ENCODE assay signal across 9 mouse cellular contexts in the genomic region with DNA sequence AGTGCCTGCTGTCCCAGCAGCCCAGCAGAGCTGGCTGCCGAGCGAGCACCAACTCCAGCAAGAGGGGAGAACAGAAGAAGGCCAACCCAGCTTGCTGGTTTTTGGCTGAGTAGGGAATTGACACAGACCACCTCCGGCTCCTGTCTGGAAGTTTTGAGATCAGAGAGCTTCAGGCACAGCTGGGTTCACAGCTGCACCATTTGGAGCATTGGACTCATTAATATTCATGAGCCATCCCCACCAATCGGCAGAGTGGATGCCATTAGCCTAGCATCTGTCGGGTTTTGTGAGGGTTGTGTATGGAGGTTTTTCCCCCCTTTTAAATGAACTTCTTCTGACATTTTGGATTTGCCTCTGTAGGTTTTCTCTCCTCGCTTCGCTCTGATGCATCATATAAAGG. TPM values are rescaled to one million over a fixed set of nuclear protein-coding genes. Genes with fewer than 3 reads are reported as not detected.
DNase-seq lines count a peak whose midpoint lies in the region; ATAC-seq lines count a peak whose summit lies in the region.
"Had no signal": no experiment of that assay in that cellular context is flagged by ENCODE, and none has a peak within 500 bp of the region (broad histone marks: within the 10 kb centered on the region; RNA-seq: fewer than 3 reads in every experiment).

No protein-coding gene starts in this region.

- H3K4me3 ChIP-seq in embryonic facial prominence, embryonic 10.5 days: no peak overlapping the region
- H3K4me3 ChIP-seq in hindbrain, embryonic 15.5 days: no peak overlapping the region
- no peak overlapping the region for H3K4me3 ChIP-seq in neural tube, embryonic 14.5 days (ENCODE audit: low read depth, low read length)

- peak; percentile 76 for ATAC-seq in hindbrain, embryonic 15.5 days (ENCODE audit: low FRiP score, low read depth)
- ATAC-seq in neural tube, embryonic 14.5 days (ENCODE audit: low read depth): peak; percentile 62; the same call in 1 of the 2 replicates

- peak overlapping the region; percentile 49; the same call in 1 of the 2 replicates for H3K27ac ChIP-seq in embryonic facial prominence, embryonic 10.5 days (replicated peaks)
- peak overlapping the region; percentile 82 for H3K27ac ChIP-seq in hindbrain, embryonic 15.5 days (replicated peaks)
- H3K27ac ChIP-seq in neural tube, embryonic 14.5 days (ENCODE audit: low read depth, low read length): peak overlapping the region; percentile 80

- DNase-seq in layer of hippocampus, postnatal 10 days (ENCODE audit: low spot score in 2 of 2): peak; percentile 23 to 25
- DNase-seq in layer of hippocampus, postnatal 14 days (ENCODE audit: low spot score in 2 of 2): no peak
- no peak for DNase-seq in embryonic facial prominence, embryonic 10.5 days (ENCODE audit: low spot score)
- DNase-seq in right cerebral cortex, postnatal 36 days (ENCODE audit: low spot score in 2 of 2): no peak
- no peak for DNase-seq in kidney, postnatal 25 days
- no peak for DNase-seq in cerebellum, postnatal 25 days
- DNase-seq: cerebellum, adult 11 months had no signal

- H3K4me2 ChIP-seq in hindbrain, embryonic 15.5 days: peak overlapping the region; percentile 11; the same call in 1 of the 2 replicates
- no peak overlapping the region; the same call in 1 of the 2 replicates for H3K4me2 ChIP-seq in neural tube, embryonic 14.5 days (ENCODE audit: low read depth, low read length)

- peaks cover 38% of the 10 kb centered on the region for H3K4me1 ChIP-seq in embryonic facial prominence, embryonic 10.5 days
- H3K4me1 ChIP-seq in hindbrain, embryonic 15.5 days (replicated peaks): peaks cover 66% of the 10 kb centered on the region
- peaks cover 49% of the 10 kb centered on the region for H3K4me1 ChIP-seq in neural tube, embryonic 14.5 days (ENCODE audit: control insufficient read depth, insufficient read depth, low read length)

- no peaks in the 10 kb centered on the region for H3K27me3 ChIP-seq in embryonic facial prominence, embryonic 10.5 days (replicated peaks; ENCODE audit: low read depth, poor library complexity, severe bottlenecking)
- H3K27me3 ChIP-seq in hindbrain, embryonic 15.5 days: no peaks in the 10 kb centered on the region
- no peaks in the 10 kb centered on the region for H3K27me3 ChIP-seq in neural tube, embryonic 14.5 days (ENCODE audit: control insufficient read depth, insufficient read depth, low read length)

- WGBS in embryonic facial prominence, embryonic 10.5 days: 55% methylated on average over 7 of the region's 7 CpGs
- 14% methylated on average over 7 of the region's 7 CpGs for WGBS in hindbrain, embryonic 15.5 days
- WGBS in neural tube, embryonic 14.5 days: 23% methylated on average over 7 of the region's 7 CpGs

- H3K9ac ChIP-seq in hindbrain, embryonic 15.5 days: no peak overlapping the region
- no peak overlapping the region for H3K9ac ChIP-seq in neural tube, embryonic 14.5 days (replicated peaks; ENCODE audit: low read depth, low read length)

- peaks cover 50% of the 10 kb centered on the region for H3K36me3 ChIP-seq in embryonic facial prominence, embryonic 10.5 days (replicated peaks)
- H3K36me3 ChIP-seq in hindbrain, embryonic 15.5 days: peaks cover 35% of the 10 kb centered on the region
- H3K36me3 ChIP-seq in neural tube, embryonic 14.5 days (ENCODE audit: control insufficient read depth, insufficient read depth, low read length): peaks cover 38% of the 10 kb centered on the region

- no peaks in the 10 kb centered on the region for H3K9me3 ChIP-seq in embryonic facial prominence, embryonic 10.5 days
- H3K9me3 ChIP-seq in hindbrain, embryonic 15.5 days: no peaks in the 10 kb centered on the region
- no peaks in the 10 kb centered on the region for H3K9me3 ChIP-seq in neural tube, embryonic 14.5 days (ENCODE audit: control insufficient read depth, low read length)

RNA-seq across cellular contexts. Expression of a gene that starts 10.3 kb away (rescaled TPM):
- total RNA-seq in layer of hippocampus, postnatal 10 days (2021): 10 to 100 TPM; 43.1 to 49.0 TPM
- 10 to 100 TPM; 44.3 to 45.8 TPM for total RNA-seq in layer of hippocampus, postnatal 14 days (2021)
- polyA plus RNA-seq in embryonic facial prominence, embryonic 10.5 days (2016; fragmentation: Nextera tagmentation; extraction: Ambion mirVana): 22.4 and 25.5 TPM in 2 replicates
- 55.6 and 64.2 TPM in 2 replicates for polyA plus RNA-seq in hindbrain, embryonic 15.5 days (2015; fragmentation: Nextera tagmentation; extraction: Ambion mirVana)
- 43.9 and 51.2 TPM in 2 replicates for polyA plus RNA-seq in neural tube, embryonic 14.5 days (2014; fragmentation: Nextera tagmentation; extraction: Ambion mirVana)

RNA-seq across cellular contexts. Expression of a gene that starts 21.8 kb away (rescaled TPM):
- total RNA-seq in layer of hippocampus, postnatal 10 days (2021): 10 to 100 TPM; 56.3 to 61.8 TPM
- 10 to 100 TPM; 51.0 to 54.8 TPM for total RNA-seq in layer of hippocampus, postnatal 14 days (2021)
- polyA plus RNA-seq in embryonic facial prominence, embryonic 10.5 days (2016; fragmentation: Nextera tagmentation; extraction: Ambion mirVana): 201 and 213 TPM in 2 replicates
- 66.0 and 78.0 TPM in 2 replicates for polyA plus RNA-seq in hindbrain, embryonic 15.5 days (2015; fragmentation: Nextera tagmentation; extraction: Ambion mirVana)
- polyA plus RNA-seq in neural tube, embryonic 14.5 days (2014; fragmentation: Nextera tagmentation; extraction: Ambion mirVana): 62.5 and 66.5 TPM in 2 replicates

Comparison
In these comparisons a context has a peak if more than half of its experiments do, and no peak if none do; other contexts are left out.
1. DNase-seq: peak in layer of hippocampus, postnatal 10 days (2 of 2); none in layer of hippocampus, postnatal 14 days (0 of 2), embryonic facial prominence, embryonic 10.5 days (single experiment), right cerebral cortex, postnatal 36 days (0 of 2), kidney, postnatal 25 days (0 of 2) and cerebellum, postnatal 25 days (0 of 2).
2. Peak in every context shown above with its lines, with median percentiles within 50 percentile points of each other: H3K27ac ChIP-seq.